Comparison of ENCODE assay signal across 24 mouse cellular contexts in the genomic region with DNA sequence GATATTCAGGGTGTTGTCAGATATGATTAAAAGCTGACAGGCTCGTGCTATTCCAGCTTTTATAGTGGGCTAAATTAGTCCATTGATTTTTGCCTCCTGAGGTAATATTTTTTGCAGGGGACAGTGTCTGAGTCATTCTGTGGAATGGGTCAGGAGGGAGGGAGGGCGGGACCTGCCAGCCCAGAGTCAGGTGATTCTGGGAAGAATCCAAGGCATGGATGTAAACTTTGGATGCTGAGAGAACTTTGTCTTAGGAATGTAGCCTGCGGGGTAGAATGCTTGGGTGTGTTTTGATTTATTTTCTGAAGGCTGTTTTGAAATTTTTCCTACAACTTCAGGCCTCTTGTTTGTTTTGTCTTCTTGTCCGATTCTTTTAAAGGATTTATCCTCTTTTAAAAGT. TPM values are rescaled to one million over a fixed set of nuclear protein-coding genes. Genes with fewer than 3 reads are reported as not detected.
"Had no signal": no experiment of that assay in that cellular context is flagged by ENCODE, and none has a peak within 500 bp of the region (broad histone marks: within the 10 kb centered on the region; RNA-seq: fewer than 3 reads in every experiment).

No protein-coding gene starts in this region.

- H3K27ac ChIP-seq: heart, embryonic 10.5 days; hindbrain, embryonic 10.5 days; hindbrain, embryonic 12.5 days; hindbrain, embryonic 14.5 days; kidney, postnatal 0 days; layer of hippocampus, adult 2 months; left cerebral cortex, adult 2 months; limb, embryonic 10.5 days; limb, embryonic 12.5 days; liver, embryonic 13.5 days; liver, embryonic 15.5 days had no signal

- H3K4me3 ChIP-seq: heart, embryonic 10.5 days; heart, embryonic 12.5 days; hindbrain, embryonic 10.5 days; hindbrain, embryonic 12.5 days; layer of hippocampus, adult 2 months; left cerebral cortex, adult 2 months; limb, embryonic 10.5 days; limb, embryonic 12.5 days; liver, embryonic 13.5 days; liver, embryonic 15.5 days had no signal

- H3K4me2 ChIP-seq: heart, embryonic 12.5 days; hindbrain, embryonic 12.5 days; hindbrain, embryonic 14.5 days; limb, embryonic 12.5 days; liver, embryonic 11.5 days; liver, embryonic 13.5 days; liver, embryonic 15.5 days had no signal

- H3K9ac ChIP-seq: heart, embryonic 12.5 days; hindbrain, embryonic 12.5 days; hindbrain, embryonic 14.5 days; limb, embryonic 12.5 days; liver, embryonic 13.5 days; liver, embryonic 15.5 days had no signal

- ATAC-seq: hindbrain, embryonic 16.5 days; inflammation-experienced regulatory T-cells, adult 6 months; intestine, embryonic 16.5 days had no signal

- H3K36me3 ChIP-seq: heart, embryonic 10.5 days; heart, embryonic 12.5 days; hindbrain, embryonic 10.5 days; hindbrain, embryonic 12.5 days; limb, embryonic 10.5 days; limb, embryonic 12.5 days; liver, embryonic 13.5 days; liver, embryonic 15.5 days had no signal

- DNase-seq: gastrocnemius, postnatal 14 days; heart, adult 18-20 months; heart, postnatal 10 days; heart, postnatal 4 days; kidney, adult 18-20 months; kidney, adult 9 months; kidney, postnatal 4 days; liver; liver, embryonic 13.5 days had no signal

- H3K9me3 ChIP-seq: heart, embryonic 10.5 days; heart, embryonic 12.5 days; hindbrain, embryonic 10.5 days; hindbrain, embryonic 12.5 days; limb, embryonic 10.5 days; limb, embryonic 12.5 days; liver, embryonic 13.5 days; liver, embryonic 15.5 days had no signal

- H3K4me1 ChIP-seq: hindbrain, embryonic 12.5 days; limb, embryonic 10.5 days; liver, embryonic 13.5 days; liver, embryonic 15.5 days had no signal

- H3K27me3 ChIP-seq: heart, embryonic 12.5 days; hindbrain, embryonic 12.5 days had no signal

RNA-seq across cellular contexts. Expression of a gene that starts 6.8 kb away (rescaled TPM):
- polyA plus RNA-seq: inflammation-experienced regulatory T-cells, adult 6 months had no signal
